ENCODE assay signal across 51 mouse cellular contexts in genomic region chr9:22424719-22425118, GRCm38 (mm10). TPM values are rescaled to one million over a fixed set of nuclear protein-coding genes. Genes with fewer than 3 reads are reported as not detected.
"Had no signal": no experiment of that assay in that cellular context is flagged by ENCODE, and none has a peak within 500 bp of the region (broad histone marks: within the 10 kb centered on the region; RNA-seq: fewer than 3 reads in every experiment).

No protein-coding gene starts in this region.

- H3K27ac ChIP-seq: hindbrain, embryonic 10.5 days; hindbrain, embryonic 12.5 days; hindbrain, embryonic 13.5 days; hindbrain, embryonic 14.5 days; hindbrain, embryonic 15.5 days; hindbrain, postnatal 0 days; intestine, embryonic 15.5 days; kidney, embryonic 15.5 days; kidney, postnatal 0 days; layer of hippocampus, adult 2 months; left cerebral cortex, adult 2 months had no signal

- H3K4me3 ChIP-seq: heart, embryonic 10.5 days; heart, embryonic 12.5 days; heart, embryonic 15.5 days; hindbrain, embryonic 10.5 days; hindbrain, embryonic 12.5 days; hindbrain, embryonic 13.5 days; hindbrain, embryonic 15.5 days; intestine, embryonic 15.5 days; kidney, embryonic 15.5 days; layer of hippocampus, adult 2 months; left cerebral cortex, adult 2 months had no signal

- H3K9me3 ChIP-seq: heart, embryonic 10.5 days; heart, embryonic 12.5 days; heart, embryonic 15.5 days; hindbrain, embryonic 10.5 days; hindbrain, embryonic 12.5 days; hindbrain, embryonic 13.5 days; hindbrain, embryonic 15.5 days; intestine, embryonic 15.5 days; kidney, embryonic 15.5 days had no signal

- H3K9ac ChIP-seq: heart, embryonic 12.5 days; heart, embryonic 15.5 days; hindbrain, embryonic 12.5 days; hindbrain, embryonic 13.5 days; hindbrain, embryonic 14.5 days; hindbrain, embryonic 15.5 days; intestine, embryonic 15.5 days; kidney, embryonic 15.5 days had no signal

- H3K27me3 ChIP-seq: heart, embryonic 12.5 days; heart, embryonic 15.5 days; hindbrain, embryonic 12.5 days; hindbrain, embryonic 13.5 days; hindbrain, embryonic 15.5 days; intestine, embryonic 15.5 days; kidney, embryonic 15.5 days had no signal

- DNase-seq: heart, postnatal 10 days; heart, postnatal 14 days; heart, postnatal 36 days; heart, postnatal 4 days; kidney, adult 11 months; kidney, adult 18-20 months; kidney, adult 2 months; kidney, adult 8-10 months; kidney, adult 9 months; kidney, postnatal 10 days; kidney, postnatal 14 days; kidney, postnatal 25 days; kidney, postnatal 36 days; kidney, postnatal 4 days; layer of hippocampus, adult 9-11 months; layer of hippocampus, postnatal 36 days had no signal

- H3K4me1 ChIP-seq: hindbrain, embryonic 12.5 days; hindbrain, embryonic 13.5 days had no signal

- ATAC-seq: hindbrain, embryonic 16.5 days; hindbrain, postnatal 0 days; inflammation-experienced regulatory T-cells, adult 6 months; intestine, embryonic 15.5 days; intestine, embryonic 16.5 days; intestine, postnatal 0 days had no signal

- H3K4me2 ChIP-seq: heart, embryonic 11.5 days; heart, embryonic 12.5 days; heart, embryonic 15.5 days; hindbrain, embryonic 12.5 days; hindbrain, embryonic 13.5 days; hindbrain, embryonic 14.5 days; hindbrain, embryonic 15.5 days; intestine, embryonic 15.5 days; kidney, embryonic 15.5 days had no signal

- H3K36me3 ChIP-seq: heart, embryonic 10.5 days; heart, embryonic 12.5 days; heart, embryonic 15.5 days; hindbrain, embryonic 10.5 days; hindbrain, embryonic 12.5 days; hindbrain, embryonic 13.5 days; hindbrain, embryonic 15.5 days; intestine, embryonic 15.5 days; kidney, embryonic 15.5 days had no signal

RNA-seq across cellular contexts. Expression of gene Gm17545, which starts 29.4 kb away (rescaled TPM):
- total RNA-seq: heart, postnatal 10 days; heart, postnatal 14 days; heart, postnatal 25 days; heart, postnatal 36 days; heart, postnatal 4 days; hematopoietic stem cell, adult 5-6 weeks; hindbrain, postnatal 0 days; layer of hippocampus, adult 18-20 months; layer of hippocampus, adult 2 months; layer of hippocampus, adult 8-10 months; layer of hippocampus, postnatal 10 days; layer of hippocampus, postnatal 14 days; layer of hippocampus, postnatal 25 days; layer of hippocampus, postnatal 36 days; left cerebral cortex, adult 18-20 months; left cerebral cortex, adult 2 months had no signal
- polyA plus RNA-seq: heart, embryonic 10.5 days; heart, embryonic 11.5 days; heart, embryonic 12.5 days; heart, embryonic 14.5 days; heart, embryonic 15.5 days; heart, embryonic 16.5 days; heart, postnatal 0 days; hindbrain, embryonic 10.5 days; hindbrain, embryonic 11.5 days; hindbrain, embryonic 12.5 days; hindbrain, embryonic 13.5 days; hindbrain, embryonic 14.5 days; hindbrain, embryonic 15.5 days; hindbrain, embryonic 16.5 days; hindbrain, postnatal 0 days; inflammation-experienced regulatory T-cells, adult 6 months; intestine, embryonic 14.5 days; intestine, embryonic 15.5 days; intestine, embryonic 16.5 days; intestine, postnatal 0 days; kidney, adult 2 months; kidney, embryonic 14.5 days; kidney, embryonic 15.5 days; kidney, embryonic 16.5 days; kidney, postnatal 0 days; large intestine, adult 2 months had no signal
